8 mouse cellular contexts compared by ENCODE assay signal in the genomic region with DNA sequence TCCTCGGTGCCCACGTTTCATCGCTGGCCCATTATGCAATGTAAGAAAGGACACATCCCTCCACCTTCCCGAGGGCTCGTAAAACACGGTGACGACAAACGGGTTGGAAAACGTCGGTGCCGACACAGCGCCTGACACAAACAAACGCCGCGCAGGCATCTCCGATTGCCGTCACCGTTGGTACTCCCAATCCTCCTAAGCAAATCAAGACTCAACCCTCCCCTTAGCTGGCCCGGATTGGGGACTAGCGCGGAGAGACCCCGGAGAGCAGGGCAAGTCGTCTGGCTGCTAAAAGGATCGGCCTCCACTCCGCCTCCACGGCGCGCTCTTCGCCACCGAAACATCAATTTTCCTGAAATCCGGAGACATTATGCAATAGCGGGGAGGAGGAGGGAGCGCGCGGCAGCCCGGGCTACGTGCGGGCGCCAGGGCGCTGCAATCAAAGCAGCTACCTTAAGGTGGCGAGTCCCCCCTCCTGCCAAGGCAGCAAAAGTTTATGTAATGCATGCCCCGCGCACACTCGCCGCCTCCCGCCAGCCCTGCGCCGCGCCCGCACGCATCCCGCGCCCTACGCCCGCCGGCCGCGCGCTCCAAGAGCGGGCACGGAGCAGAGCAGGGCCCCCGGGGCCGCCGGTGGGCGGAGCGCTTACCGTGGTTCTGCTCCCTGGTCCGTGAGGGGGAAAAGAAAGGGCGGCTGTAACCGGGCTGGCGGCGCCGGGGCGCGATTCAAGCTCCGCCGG. TPM values are rescaled to one million over a fixed set of nuclear protein-coding genes. Genes with fewer than 3 reads are reported as not detected.
DNase-seq lines count a peak whose midpoint lies in the region; ATAC-seq and TF ChIP-seq lines count a peak whose summit lies in the region.

No protein-coding gene starts in this region.

- peaks cover 57% of the 10 kb centered on the region for H3K4me1 ChIP-seq in limb, embryonic 10.5 days
- H3K4me1 ChIP-seq in midbrain, embryonic 10.5 days: peaks cover 60% of the 10 kb centered on the region
- peaks cover 19% of the 10 kb centered on the region for H3K4me1 ChIP-seq in small intestine, adult 2 months (ENCODE audit: control insufficient read depth, insufficient read depth, insufficient read length, low read length)

- no peaks in the 10 kb centered on the region for H3K27me3 ChIP-seq in limb, embryonic 10.5 days (ENCODE audit: low read depth, poor library complexity, severe bottlenecking)
- H3K27me3 ChIP-seq in midbrain, embryonic 10.5 days (ENCODE audit: low read depth, poor library complexity, severe bottlenecking): peaks cover 38% of the 10 kb centered on the region
- no peaks in the 10 kb centered on the region for H3K27me3 ChIP-seq in small intestine, adult 2 months (ENCODE audit: control insufficient read depth, insufficient read depth, low read length)

- no peaks in the 10 kb centered on the region for H3K36me3 ChIP-seq in limb, embryonic 10.5 days
- no peaks in the 10 kb centered on the region for H3K36me3 ChIP-seq in midbrain, embryonic 10.5 days
- H3K36me3 ChIP-seq in small intestine, adult 2 months (ENCODE audit: control insufficient read depth, insufficient read depth, low read length): no peaks in the 10 kb centered on the region

- peak; percentile 22 to 59 for DNase-seq in monocyte, adult 2 months (ENCODE audit: low read depth in 1 of 2, low spot score in 2 of 2)
- peak; percentile 40 to 78 for DNase-seq in cerebellum, postnatal 4 days (ENCODE audit: low spot score in 2 of 2)
- peak; percentile 60 for DNase-seq in gastrocnemius, postnatal 14 days
- DNase-seq in kidney, adult 11 months: peak; percentile 71
- DNase-seq in limb, embryonic 10.5 days (ENCODE audit: low spot score): peak; percentile 81
- DNase-seq in midbrain, embryonic 10.5 days (ENCODE audit: low spot score): peak; percentile 85

- ATAC-seq in monocyte, adult 5-6 weeks (replicated peaks; ENCODE audit: insufficient number of reproducible peaks, low FRiP score, low TSS enrichment, poor library complexity, severe bottlenecking): no peak

- H3K4me3 ChIP-seq in limb, embryonic 10.5 days: peak overlapping the region; percentile 88
- peak overlapping the region; percentile 83 for H3K4me3 ChIP-seq in midbrain, embryonic 10.5 days
- H3K4me3 ChIP-seq in small intestine, adult 2 months (ENCODE audit: low read depth, low read length): peak overlapping the region; percentile 79

- peak overlapping the region; percentile 97 for H3K27ac ChIP-seq in limb, embryonic 10.5 days
- H3K27ac ChIP-seq in midbrain, embryonic 10.5 days (replicated peaks): peak overlapping the region; percentile 92
- H3K27ac ChIP-seq in small intestine, adult 2 months (ENCODE audit: insufficient read depth, low read depth, low read length): peak overlapping the region; percentile 62

- TF ChIP-seq CTCF in small intestine, adult 2 months (IDR thresholded peaks at IDR 0.05; ENCODE audit: extremely low read depth, insufficient read length, insufficient replicate concordance, low read depth, low read length): no peak

- under 1% methylated on average over 77 of the region's 77 CpGs for WGBS in limb, embryonic 10.5 days
- WGBS in midbrain, embryonic 10.5 days: under 1% methylated on average over 77 of the region's 77 CpGs
- WGBS in small intestine, adult 2 months: under 1% methylated on average over 74 of the region's 77 CpGs

- no peaks in the 10 kb centered on the region for H3K9me3 ChIP-seq in limb, embryonic 10.5 days (replicated peaks)
- H3K9me3 ChIP-seq in midbrain, embryonic 10.5 days (replicated peaks): no peaks in the 10 kb centered on the region

- TF ChIP-seq POLR2A in small intestine, adult 2 months (IDR thresholded peaks at IDR 0.05; ENCODE audit: low read depth, low read length): no peak

- intact Hi-C loops in gastrocnemius, postnatal 14 days (cut with DNase I; ENCODE audit: low total_unique reads): no loop called here

RNA-seq across cellular contexts. Expression of a gene that starts 0.5 kb away (rescaled TPM):
- 97.8 to 144 TPM (median 137 TPM) in 3 replicates for total RNA-seq in monocyte, adult 5-6 weeks (2017)
- 10 to 100 TPM; 15.7 to 39.9 TPM for total RNA-seq in gastrocnemius, postnatal 14 days (2021)
- polyA plus RNA-seq in limb, embryonic 10.5 days (2016; fragmentation: Nextera tagmentation; extraction: Ambion mirVana): 34.9 and 43.0 TPM in 2 replicates
- 16.3 and 16.5 TPM in 2 replicates for polyA plus RNA-seq in midbrain, embryonic 10.5 days (2016; fragmentation: Nextera tagmentation; extraction: Ambion mirVana)
- 3.8 and 9.2 TPM in 2 replicates for polyA plus RNA-seq in small intestine, adult 2 months (2012; rRNA removed)

RNA-seq across cellular contexts. Expression of a gene that starts 50.9 kb away (rescaled TPM):
- total RNA-seq in monocyte, adult 5-6 weeks (2017): 67.6 to 97.6 TPM (median 69.5 TPM) in 3 replicates
- 10 to 100 TPM; 47.4 to 65.3 TPM for total RNA-seq in gastrocnemius, postnatal 14 days (2021)
- polyA plus RNA-seq in limb, embryonic 10.5 days (2016; fragmentation: Nextera tagmentation; extraction: Ambion mirVana): 34.2 and 35.0 TPM in 2 replicates
- polyA plus RNA-seq in midbrain, embryonic 10.5 days (2016; fragmentation: Nextera tagmentation; extraction: Ambion mirVana): 35.2 and 35.8 TPM in 2 replicates
- 5.9 and 14.9 TPM in 2 replicates for polyA plus RNA-seq in small intestine, adult 2 months (2012; rRNA removed)
